Mouse (Mus musculus) left cerebral cortex, postnatal 14 days (tissue): ENCODE data around the gene Gngt2. TPM values are rescaled to one million over a fixed set of nuclear protein-coding genes. Genes with fewer than 3 reads are reported as not detected.

ENCODE experiments used
- DNase-seq, 2 experiments: peaks; one replicate each; pipeline ENCODE4 v3.0.0; 2021 to 2022; ENCODE audit warnings: low spot score in 2 of 2, mixed read lengths in 1 of 2
- intact Hi-C: fragments of 180-260 bp; cut with DNase I; formaldehyde crosslinking; loops from one replicate; pipeline ENCODE4 v1.15.1; 2025
- total RNA-seq, 2 experiments: library from RNA; stranded (reverse); gene quantifications; 2 replicates each; pipeline ENCODE4 v1.2.3; 2021

Gngt2 gene
- total RNA-seq, 2 experiments from 2014 or later, result 2.5 to 3.2 TPM

DNA sequence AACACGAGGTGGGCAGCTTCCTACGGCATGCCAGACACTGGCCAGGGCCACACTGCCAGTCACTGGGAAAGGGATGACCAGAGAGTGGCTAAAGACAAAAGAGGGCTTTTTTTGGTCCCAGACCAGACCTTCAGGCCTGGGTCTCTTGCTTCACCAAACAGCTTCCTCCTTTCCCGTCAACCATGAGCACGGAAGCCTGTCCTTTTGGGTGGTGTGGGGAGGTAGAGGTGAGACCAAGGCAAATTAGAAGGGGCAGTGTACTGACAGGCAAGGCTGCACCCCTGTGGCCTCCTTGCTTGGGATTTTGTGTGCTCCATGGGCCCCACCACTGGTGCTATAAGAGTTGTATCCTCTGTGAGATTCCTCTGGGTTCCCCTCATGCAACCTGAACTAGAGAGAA is 1.6 kb downstream of the Gngt2 start:
- DNase-seq, result no peak
- intact Hi-C loops, result no loop called here

GRCm38 (mm10) chr11:95838999-95839868 is 2.2 kb downstream of the Gngt2 start:
- intact Hi-C loops, result no loop called here
- DNase-seq, result no peak

- intact Hi-C loops, result no loop called here
- no peak for DNase-seq
Measured at GRCm38 (mm10) chr11:95840694-95841497, 3.9 kb downstream of the Gngt2 start.

DNA sequence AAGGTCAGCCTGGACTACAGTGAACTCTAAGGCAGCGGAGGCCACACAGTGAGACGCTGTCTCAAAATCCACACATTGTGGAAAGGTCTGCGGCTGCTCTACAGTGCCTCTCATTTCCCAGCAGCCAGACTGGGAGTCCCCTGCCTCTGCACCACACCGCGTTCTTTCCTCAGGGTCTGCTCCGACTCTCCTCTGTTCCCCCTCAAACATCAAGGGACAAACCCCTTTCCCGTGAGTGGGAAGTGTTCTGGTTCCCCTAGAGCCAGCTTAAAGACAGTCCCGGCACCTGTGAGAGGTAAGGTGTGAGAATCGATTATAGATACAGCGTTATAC is 4.4 kb downstream of the Gngt2 start:
- intact Hi-C loops, result no loop called here
- no peak for DNase-seq

- intact Hi-C loops, result no loop called here
- DNase-seq, result peak; percentile 36 to 41
Measured at GRCm38 (mm10) chr11:95842074-95842681, 5.2 kb downstream of the Gngt2 start, which contains the start of gene Abi3. Gene Abi3 (minus strand): TSS chr11:95842476.

- DNase-seq, result no peak
- intact Hi-C loops, result no loop called here
Measured at GRCm38 (mm10) chr11:95842953-95843352, 5.9 kb downstream of the Gngt2 start.

DNA sequence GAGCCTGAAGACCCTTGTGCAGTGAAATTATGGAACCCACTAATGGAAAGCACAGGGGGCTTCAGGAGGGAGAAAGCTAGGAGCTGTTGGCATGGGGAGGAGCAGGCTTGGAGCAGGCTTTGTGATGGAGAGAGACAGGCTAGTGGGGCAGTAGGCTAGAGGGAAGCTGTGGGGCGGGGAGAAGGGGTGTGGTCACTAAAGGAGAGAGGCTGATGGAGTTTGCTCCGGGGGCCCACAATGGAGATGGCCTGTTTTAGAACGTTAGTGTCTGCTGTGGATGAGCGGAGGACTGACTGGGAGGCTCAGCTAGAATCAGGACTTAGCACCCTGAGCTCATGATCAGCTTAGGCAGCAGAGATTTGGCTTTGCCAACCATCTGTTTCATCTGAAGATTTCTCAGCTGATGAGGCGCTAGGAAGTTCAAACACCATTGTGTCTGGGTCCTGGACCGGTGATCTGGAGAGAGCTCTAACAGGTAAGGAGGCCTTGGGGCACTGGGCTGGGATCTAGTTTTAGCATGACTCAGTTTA is 6.5 kb downstream of the Gngt2 start:
- DNase-seq, result no peak
- intact Hi-C loops, result no loop called here

DNA sequence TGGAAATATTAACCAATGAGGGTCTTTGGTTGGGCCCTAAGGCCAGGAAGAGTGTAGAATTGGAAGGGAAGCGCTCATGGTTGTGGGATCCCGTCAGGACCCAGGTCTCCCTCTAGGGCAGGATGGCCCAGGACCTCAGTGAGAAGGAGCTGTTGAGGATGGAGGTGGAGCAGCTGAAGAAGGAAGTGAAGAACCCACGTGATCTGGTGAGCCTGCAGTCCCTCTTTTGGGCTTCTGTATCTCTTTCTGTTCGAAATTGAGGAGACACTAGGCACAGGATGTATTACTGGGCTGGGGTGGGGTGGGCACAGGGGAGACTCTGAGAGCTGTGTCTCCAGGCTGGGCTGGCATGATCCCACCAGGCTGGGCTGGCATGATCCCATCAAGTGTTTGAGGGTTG is 7.9 kb downstream of the Gngt2 start:
- no peak for DNase-seq
- intact Hi-C loops, result no loop called here

DNA sequence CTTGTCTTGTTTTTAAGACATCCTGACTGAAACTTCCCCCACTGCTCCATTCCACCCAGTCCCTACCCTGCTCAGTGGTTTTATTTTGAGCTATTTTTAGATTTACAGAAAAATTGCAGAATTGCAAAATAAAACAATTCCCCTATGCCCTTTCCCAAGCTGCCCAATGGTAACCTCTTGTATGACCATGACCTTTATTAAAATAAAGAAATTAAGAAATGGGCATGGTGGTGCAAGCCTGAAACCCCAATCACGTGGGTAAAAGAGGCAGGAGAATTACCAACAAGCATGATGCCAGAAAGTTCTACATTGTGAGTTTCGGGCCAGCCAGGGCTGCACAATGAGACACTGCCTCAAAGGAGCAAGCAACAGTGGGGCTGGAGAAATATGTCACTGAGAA is 13.9 kb downstream of the Gngt2 start:
- intact Hi-C loops, result no loop called here
- no peak for DNase-seq

DNA sequence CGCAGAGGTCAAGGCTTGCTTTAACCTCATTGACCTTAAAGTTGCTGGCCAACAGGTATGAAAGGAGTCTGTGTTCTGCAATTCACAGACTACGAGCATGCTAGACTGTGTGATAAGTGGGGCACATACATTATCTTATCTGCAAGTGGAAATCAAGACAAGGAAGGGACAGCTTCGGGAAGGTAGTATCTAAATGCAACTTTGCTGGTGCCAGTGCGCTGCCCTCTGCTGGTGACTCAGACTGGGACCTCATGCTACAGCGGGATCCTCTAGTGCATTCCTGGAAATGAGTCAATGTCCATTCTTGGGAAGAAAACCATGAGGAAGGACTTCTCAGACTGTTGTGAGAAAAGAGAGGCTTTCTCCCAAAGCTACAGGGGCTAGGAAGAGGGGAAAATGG is 16.7 kb downstream of the Gngt2 start:
- intact Hi-C loops, result no loop called here
- peak in 1 of 2 experiments; percentile 48 for DNase-seq

GRCm38 (mm10) chr11:95857306-95857705 is 20.3 kb downstream of the Gngt2 start:
- intact Hi-C loops, result no loop called here

DNA sequence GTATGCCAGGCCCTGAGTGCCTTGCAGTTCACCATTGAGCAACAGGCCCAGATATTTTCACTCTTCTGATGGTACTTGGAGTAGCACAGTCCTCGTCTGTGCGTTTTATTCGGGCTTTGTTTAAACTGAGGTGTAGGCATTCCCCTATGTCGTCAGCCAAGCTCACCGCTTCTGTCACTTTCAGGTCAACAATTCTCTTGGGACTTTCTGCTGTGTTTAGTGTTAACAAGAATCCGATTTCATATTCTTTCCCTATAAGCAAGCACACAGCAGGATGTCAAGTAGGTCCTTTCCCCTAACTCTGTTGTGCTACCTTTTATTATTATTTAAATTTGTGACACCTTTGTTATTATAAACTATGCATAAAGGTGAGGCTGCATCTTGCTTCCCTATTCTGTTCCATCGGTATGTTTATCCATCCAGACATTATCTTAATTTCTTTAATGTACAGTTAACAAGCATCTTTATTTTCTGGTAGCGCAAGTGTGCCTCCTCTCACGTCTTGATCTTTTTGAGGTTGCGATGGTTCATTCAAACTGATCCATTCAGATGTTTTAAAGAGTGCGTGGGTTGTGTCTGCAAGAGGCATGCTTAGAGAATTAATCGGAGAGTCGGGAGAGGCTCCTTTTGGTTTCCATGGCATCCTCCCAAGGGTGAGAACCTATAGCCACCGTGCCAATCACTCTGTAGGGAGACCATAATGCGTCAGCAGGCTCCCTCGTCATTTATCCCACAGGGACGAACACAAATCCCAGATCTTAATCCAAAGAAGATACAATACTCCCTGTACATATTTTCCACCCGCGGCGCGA is 20.9 kb downstream of the Gngt2 start:
- intact Hi-C loops, result no loop called here

More at GRCm38 (mm10) chr11:95857306-95857705, 20.3 kb downstream of the Gngt2 start:
- DNase-seq, result no peak

GRCm38 (mm10) chr11:95858528-95859467 is 21.8 kb downstream of the Gngt2 start:
- peak; percentile 97 to 100 for DNase-seq
- intact Hi-C loops, result no loop called here

More for the DNA sequence above, 20.9 kb downstream of the Gngt2 start:
- peak in 1 of 2 experiments; percentile 79 for DNase-seq

GRCm38 (mm10) chr11:95859468-95859855 is 22.4 kb downstream of the Gngt2 start:
- intact Hi-C loops, result no loop called here
- DNase-seq, result peak; percentile 69 to 70

GRCm38 (mm10) chr11:95860071-95860490 is 23.1 kb downstream of the Gngt2 start:
- intact Hi-C loops, result no loop called here
- no peak for DNase-seq

DNA sequence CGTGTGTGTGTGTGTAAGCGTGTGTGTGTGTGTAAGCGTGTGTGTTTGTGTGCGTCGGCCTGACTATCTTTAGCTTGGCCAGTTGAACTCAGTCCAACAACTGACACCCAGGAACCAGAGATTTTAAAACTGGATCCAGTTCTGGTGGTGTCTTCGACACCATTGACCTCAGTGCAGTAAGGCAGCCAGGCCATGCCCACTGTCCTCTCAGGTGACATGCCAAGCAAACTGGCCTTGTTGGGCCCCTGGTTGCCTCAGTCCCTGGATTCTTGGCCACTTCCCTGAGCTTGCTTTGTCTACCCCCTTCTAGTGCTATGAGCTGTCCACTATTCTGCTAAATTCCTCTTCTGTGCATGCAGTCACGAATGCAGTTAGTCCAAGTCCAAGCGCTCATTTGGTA is 24.4 kb downstream of the Gngt2 start:
- intact Hi-C loops, result no loop called here
- DNase-seq, result no peak

GRCm38 (mm10) chr11:95869442-95869841 is 32.4 kb downstream of the Gngt2 start:
- no peak for DNase-seq
- intact Hi-C loops, result no loop called here

- intact Hi-C loops, result no loop called here
- no peak for DNase-seq
Measured at GRCm38 (mm10) chr11:95869918-95870470, 33.0 kb downstream of the Gngt2 start.
